Mouse (Mus musculus): ENCODE results near the gene Ccdc12.
A peak's percentile ranks its signal among the peaks of the same experiment; 100 is the strongest.

The Ccdc12 gene

DNA sequence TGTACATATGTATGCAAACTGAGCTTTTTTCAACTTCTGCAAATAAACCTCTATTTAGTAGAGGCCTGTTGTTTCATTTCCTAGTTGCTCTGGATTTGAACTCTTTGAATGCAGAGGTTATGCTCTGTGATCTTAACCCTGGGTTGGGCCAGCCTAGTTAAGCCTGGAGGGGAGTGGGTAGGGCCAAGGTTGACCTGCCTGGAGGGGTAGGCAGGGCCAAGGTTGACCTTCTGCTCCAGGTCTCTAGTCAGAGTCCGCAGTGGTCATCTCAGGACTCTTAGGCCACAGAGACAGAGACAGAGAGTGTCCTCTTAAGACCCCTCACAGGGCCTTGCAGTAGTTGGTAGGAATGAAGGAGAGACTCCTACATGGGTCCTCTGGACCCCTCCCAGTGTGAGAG, 55.2 kb downstream of the Ccdc12 start:
- DNase-seq, result no peak

GRCm38 (mm10) chr9:110711996-110712395, 55.7 kb downstream of the Ccdc12 start:
- no peak for DNase-seq

DNA sequence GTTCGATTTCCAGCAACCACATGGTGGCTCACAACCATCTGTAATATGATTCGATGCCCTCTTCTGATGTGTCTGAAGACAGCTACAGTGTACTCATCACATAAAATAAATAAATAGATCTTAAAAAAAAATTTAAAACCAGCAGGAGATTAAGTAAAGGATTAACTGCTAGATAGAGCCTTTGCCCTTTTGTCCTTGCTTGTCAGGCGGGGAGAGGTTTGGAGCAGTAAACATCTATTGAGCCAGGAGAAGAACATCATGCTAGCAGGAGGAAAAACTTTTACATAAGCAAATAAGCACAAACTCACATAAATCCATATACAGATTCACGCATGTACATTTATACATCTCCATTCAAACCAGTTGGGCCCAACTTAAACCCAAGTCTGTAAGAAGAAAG, 56.2 kb downstream of the Ccdc12 start:
- DNase-seq, result no peak

GRCm38 (mm10) chr9:110713389-110713788, 57.1 kb downstream of the Ccdc12 start:
- DNase-seq, result no peak

- DNase-seq, result no peak
Observed at GRCm38 (mm10) chr9:110715426-110715825, 59.1 kb downstream of the Ccdc12 start.

GRCm38 (mm10) chr9:110716775-110717174, 60.5 kb downstream of the Ccdc12 start:
- DNase-seq, result peak; percentile 78 to 81

- DNase-seq, result no peak
Observed at GRCm38 (mm10) chr9:110718071-110718470, 61.8 kb downstream of the Ccdc12 start.

- DNase-seq, result no peak
Observed at GRCm38 (mm10) chr9:110718810-110719209, 62.5 kb downstream of the Ccdc12 start.

GRCm38 (mm10) chr9:110719977-110720376, 63.7 kb downstream of the Ccdc12 start:
- peak in 1 of 2 experiments; percentile 40 for DNase-seq

GRCm38 (mm10) chr9:110722060-110722459, 65.8 kb downstream of the Ccdc12 start:
- peak; percentile 35 to 41 for DNase-seq

GRCm38 (mm10) chr9:110725721-110726135, 69.4 kb downstream of the Ccdc12 start:
- DNase-seq, result peak; percentile 50 to 72

GRCm38 (mm10) chr9:110726867-110727266, 70.6 kb downstream of the Ccdc12 start:
- DNase-seq, result peak in 1 of 2 experiments; percentile 40

DNA sequence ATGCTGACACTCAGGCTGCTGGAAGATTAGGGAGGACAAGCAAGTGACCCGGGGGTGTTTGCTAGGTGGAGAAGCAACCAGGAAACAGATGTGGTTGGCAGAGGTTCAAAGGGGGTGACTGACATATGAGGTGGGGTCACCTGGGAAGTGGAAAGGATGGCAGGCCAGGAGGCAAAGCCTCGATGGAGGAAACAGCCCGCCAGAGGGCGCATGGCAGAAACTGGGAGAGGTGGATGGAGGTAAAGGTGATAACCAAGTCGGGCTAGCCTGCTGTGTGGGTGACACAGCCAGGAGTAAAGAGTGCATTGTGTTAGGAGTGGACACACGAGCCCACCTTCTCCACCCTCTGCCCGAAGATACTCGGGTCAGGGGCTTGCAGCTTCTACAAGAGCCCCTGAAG, 73.5 kb downstream of the Ccdc12 start:
- DNase-seq, result peak; percentile 75 to 85

- no peak for DNase-seq
Observed at GRCm38 (mm10) chr9:110731859-110732258, 75.6 kb downstream of the Ccdc12 start.

GRCm38 (mm10) chr9:110732623-110733022, 76.3 kb downstream of the Ccdc12 start:
- peak; percentile 45 to 49 for DNase-seq

DNA sequence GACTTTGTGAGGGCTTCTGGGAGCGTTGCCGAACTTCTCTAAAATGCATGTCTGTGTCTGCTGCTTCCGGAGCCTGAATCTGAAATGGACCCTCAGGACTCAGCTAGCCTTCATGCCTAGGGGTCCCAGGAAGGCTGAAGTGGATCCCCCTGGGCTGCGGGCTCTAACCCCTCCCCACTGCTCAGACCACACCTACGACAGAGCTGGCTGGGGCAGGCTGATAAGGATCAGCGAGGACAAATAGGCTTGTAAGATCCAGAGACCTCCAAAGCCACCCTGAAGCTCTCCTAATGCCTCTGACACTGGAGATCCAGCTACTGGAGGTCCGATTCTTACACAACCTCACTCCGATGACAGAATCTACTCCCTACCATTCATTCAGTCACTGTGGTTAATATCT, 76.8 kb downstream of the Ccdc12 start:
- DNase-seq, result no peak

GRCm38 (mm10) chr9:110734154-110734553, 77.9 kb downstream of the Ccdc12 start:
- DNase-seq, result no peak

GRCm38 (mm10) chr9:110736362-110736761, 80.1 kb downstream of the Ccdc12 start:
- peak in 1 of 2 experiments; percentile 55 for DNase-seq

DNA sequence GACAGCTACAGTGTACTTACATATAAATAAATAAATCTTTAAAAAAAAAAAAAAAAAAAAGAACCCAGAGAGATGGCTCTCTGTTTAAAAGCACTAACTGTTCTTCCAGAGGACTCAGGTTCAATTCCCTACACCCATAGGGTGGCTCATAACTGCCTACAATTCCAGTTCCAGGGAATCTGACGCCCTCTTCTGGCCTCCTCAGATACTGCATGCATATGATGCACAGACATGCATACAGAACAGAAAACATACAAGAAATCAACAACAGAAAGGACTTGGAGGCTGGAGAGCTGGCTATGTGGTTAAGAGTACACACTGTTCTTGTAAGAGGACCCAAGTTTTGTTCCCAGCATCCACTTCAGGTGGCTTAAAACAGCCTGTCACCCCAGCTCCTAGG, 81.8 kb downstream of the Ccdc12 start:
- no peak for DNase-seq

GRCm38 (mm10) chr9:110739961-110740360, 83.7 kb downstream of the Ccdc12 start:
- no peak for DNase-seq

DNA sequence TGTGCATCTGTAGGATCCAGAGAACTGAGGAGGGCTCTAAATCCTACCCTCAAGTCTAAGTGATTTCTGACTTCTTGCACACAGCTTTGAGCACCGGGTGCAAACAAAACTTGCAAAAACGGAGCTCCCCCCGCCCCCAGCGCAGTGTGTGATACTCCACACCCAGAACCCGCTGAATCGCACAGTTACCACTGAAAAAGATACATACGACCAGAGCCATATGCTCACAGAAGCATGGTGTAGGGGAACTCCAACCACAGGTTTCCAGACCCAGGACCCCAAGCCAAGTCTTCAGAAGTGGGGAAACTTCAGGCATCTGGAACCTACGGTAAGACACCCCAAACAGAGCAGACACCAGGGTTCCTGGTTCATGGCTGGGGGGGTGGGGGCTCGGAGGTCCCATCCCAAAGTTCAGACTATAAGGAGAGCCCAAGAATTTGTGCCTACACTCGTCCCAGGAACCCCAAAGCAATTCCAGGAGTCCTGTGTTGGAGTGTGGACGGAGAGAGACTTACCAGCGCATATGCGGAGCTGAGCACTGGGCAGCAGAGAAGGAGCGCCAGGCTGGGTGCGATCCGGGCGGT, 85.5 kb downstream of the Ccdc12 start, which contains the start of gene Myl3:
TSS of gene Myl3 (plus strand) at position 151 of the 584 bp plus-strand sequence.
- DNase-seq, result no peak

DNA sequence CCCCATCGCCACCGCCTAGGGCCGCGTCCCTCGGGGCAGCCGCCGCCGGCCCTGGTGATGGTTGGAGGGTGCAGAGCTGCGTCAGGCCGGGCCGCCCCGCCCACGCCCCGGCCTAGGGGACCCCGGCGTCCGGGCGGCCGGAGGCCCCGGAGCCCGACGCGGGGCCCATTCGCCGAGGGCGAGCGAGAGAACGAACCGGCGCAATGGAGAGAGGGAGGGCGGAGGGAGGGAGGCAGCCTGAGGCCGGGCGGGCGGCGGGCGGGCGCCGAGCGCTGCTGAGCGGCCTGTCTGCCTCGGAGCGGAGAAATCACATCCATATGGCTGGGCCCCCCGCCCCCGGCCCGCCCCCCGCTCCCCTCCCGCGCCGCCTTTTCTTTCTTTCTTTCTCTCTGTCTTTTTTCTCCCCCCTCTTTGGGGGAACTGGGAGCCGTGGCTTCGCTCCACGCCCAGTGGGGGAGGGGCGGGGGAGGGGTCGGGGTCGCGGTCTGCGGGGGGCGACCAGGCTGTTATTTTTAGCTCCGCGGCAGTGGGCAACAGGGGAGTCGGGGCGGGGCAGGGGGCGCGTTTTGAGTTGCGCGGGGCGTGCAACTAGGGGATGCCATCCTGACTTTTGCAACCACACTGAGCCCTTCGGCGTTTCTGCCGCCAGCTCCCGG, 86.1 kb downstream of the Ccdc12 start:
- peak in 1 of 2 experiments; percentile 43 for DNase-seq

DNA sequence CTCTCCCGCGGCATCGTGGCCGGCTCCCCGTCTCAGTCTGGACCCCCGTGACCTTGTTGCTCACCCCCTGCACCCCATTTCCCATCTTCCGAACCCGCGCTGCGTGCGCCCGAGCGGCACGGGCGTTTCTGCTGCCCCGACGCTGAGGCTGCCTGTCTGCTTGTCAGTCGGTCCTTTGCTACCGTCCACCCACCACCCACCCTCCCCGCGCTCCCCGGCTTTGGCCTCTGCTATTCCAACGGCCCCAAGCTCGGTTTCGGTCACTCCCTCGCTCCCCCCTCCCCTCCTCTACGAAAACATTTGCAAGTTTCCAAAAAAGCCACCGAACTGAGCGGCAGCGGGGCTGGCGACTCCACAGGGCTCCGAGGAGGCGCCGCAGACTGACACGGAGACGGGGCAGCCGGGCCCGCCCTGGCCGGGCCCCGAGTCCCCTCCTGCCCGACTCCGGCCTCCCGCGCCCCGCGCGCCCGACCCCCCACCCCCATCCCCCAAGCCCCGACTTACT, 86.7 kb downstream of the Ccdc12 start:
- DNase-seq, result peak in 1 of 2 experiments; percentile 41

All from cerebellum, postnatal 14 days (tissue).